Mouse (Mus musculus) lung, embryonic 16.5 days (tissue): Measurements from ENCODE around the gene AI413582. TPM values are rescaled to one million over a fixed set of nuclear protein-coding genes. Genes with fewer than 3 reads are reported as not detected.

Experiments
- ATAC-seq: fragments of 200-750 bp; cut with Nextera tagmentation; 2 replicates; pipeline ENCODE4 v1.8.0; 2017; ENCODE audit warnings: low read depth, mild to moderate bottlenecking, moderate library complexity
- H3K27ac ChIP-seq: fragments of 300-500 bp; sonication (generic); 2 replicates; pipeline ENCODE4 v1.5.1; 2014; ENCODE audit warnings: mild to moderate bottlenecking, control low read depth, low read length
- H3K27me3 ChIP-seq: fragments of 300-500 bp; sonication (generic); 2 replicates; pipeline ENCODE4 v1.6.1; 2014; ENCODE audit warnings: low read depth, low read length, mixed read lengths; ENCODE audit not compliant: control insufficient read depth, insufficient read depth
- H3K36me3 ChIP-seq: fragments of 300-500 bp; sonication (generic); 2 replicates; pipeline ENCODE4 v1.6.1; 2014; ENCODE audit warnings: low read length; ENCODE audit not compliant: control insufficient read depth, insufficient read depth
- H3K4me1 ChIP-seq: fragments of 300-500 bp; sonication (generic); replicated peaks from 2 replicates; pipeline ENCODE4 v1.6.1; 2014; ENCODE audit warnings: low read length, mixed read lengths; ENCODE audit not compliant: control insufficient read depth, insufficient read depth
- H3K4me2 ChIP-seq: fragments of 300-500 bp; sonication (generic); 2 replicates; pipeline ENCODE4 v1.6.1; 2014; ENCODE audit warnings: low read depth, low read length, control low read depth
- H3K4me3 ChIP-seq: fragments of 300-500 bp; sonication (generic); 2 replicates; pipeline ENCODE4 v1.5.1; 2014; ENCODE audit warnings: mild to moderate bottlenecking, low read length, control low read depth
- H3K9ac ChIP-seq: fragments of 300-500 bp; sonication (generic); 2 replicates; pipeline ENCODE4 v1.6.1; 2014; ENCODE audit warnings: low read length, control low read depth
- H3K9me3 ChIP-seq: fragments of 300-500 bp; sonication (generic); 2 replicates; pipeline ENCODE4 v1.6.1; 2016; ENCODE audit warnings: low read length; ENCODE audit not compliant: control insufficient read depth
- WGBS: fragments of 180-500 bp; shearing (Covaris S2); extraction: QIAGEN DNeasy Blood & Tissue Kit; methylation state at CpG from one replicate; pipeline ENCODE4 v1.1.7; 2014; 5-methylcytosine and 5-hydroxymethylcytosine counted together
- polyA plus RNA-seq: library from polyadenylated mRNA; unstranded; fragments of >200 nt; fragmentation: Nextera tagmentation; extraction: Ambion mirVana; gene quantifications from 2 replicates; pipeline ENCODE4 v1.2.1, GENCODE M21; 2015

AI413582 gene
- polyA plus RNA-seq, 1 experiment from 2014 or later: 17.6 TPM

GRCm38 (mm10) chr17:27559596-27559995, 6.0 kb downstream of the AI413582 start:
- Histone ChIP-seq H3K9ac (no peak overlapping the region), H3K27ac (no peak overlapping the region), H3K4me3 (no peak overlapping the region), H3K4me1 (peaks cover 33% of the 10 kb centered on the region), H3K9me3 (no peaks in the 10 kb centered on the region), H3K27me3 (no peaks in the 10 kb centered on the region; the same call in 1 of the 2 replicates), H3K4me2 (no peak overlapping the region), H3K36me3 (0 out of 2 replicates have a peak, but pooled peaks cover 3% of the 10 kb centered on the region)
- WGBS: 55% methylated on average over 12 of the region's 12 CpGs
- no peak for ATAC-seq

GRCm38 (mm10) chr17:27558845-27559244, 6.7 kb downstream of the AI413582 start:
- no peak overlapping the region for H3K9ac ChIP-seq
- 10% methylated on average over 5 of the region's 5 CpGs for WGBS
- ATAC-seq: no peak
- H3K4me3 ChIP-seq: peak overlapping the region; percentile 83
- H3K4me1 ChIP-seq: peaks cover 30% of the 10 kb centered on the region
- H3K36me3 ChIP-seq: 0 out of 2 replicates have a peak, but pooled peaks cover 3% of the 10 kb centered on the region
- H3K4me2 ChIP-seq: peak overlapping the region; percentile 85
- H3K27ac ChIP-seq: no peak overlapping the region
- H3K9me3 ChIP-seq: no peaks in the 10 kb centered on the region
- no peaks in the 10 kb centered on the region; the same call in 1 of the 2 replicates for H3K27me3 ChIP-seq

- Histone ChIP-seq H3K36me3 (0 out of 2 replicates have a peak, but pooled peaks cover 3% of the 10 kb centered on the region), H3K9me3 (no peaks in the 10 kb centered on the region), H3K4me2 (peak overlapping the region; percentile 85), H3K4me3 (peak overlapping the region; percentile 83), H3K27ac (no peak overlapping the region; the same call in 1 of the 2 replicates), H3K4me1 (peaks cover 30% of the 10 kb centered on the region), H3K9ac (peak overlapping the region; percentile 88), H3K27me3 (no peaks in the 10 kb centered on the region; the same call in 1 of the 2 replicates)
- no peak for ATAC-seq
- 10% methylated on average over 14 of the region's 14 CpGs for WGBS
Measured at GRCm38 (mm10) chr17:27557927-27558661, 7.5 kb downstream of the AI413582 start.

GRCm38 (mm10) chr17:27557181-27557926, 8.2 kb downstream of the AI413582 start:
- H3K4me1 ChIP-seq: peaks cover 30% of the 10 kb centered on the region
- no peaks in the 10 kb centered on the region for H3K9me3 ChIP-seq
- H3K9ac ChIP-seq: peak overlapping the region; percentile 88
- under 1% methylated on average over 52 of the region's 75 CpGs for WGBS
- peak overlapping the region; percentile 83 for H3K4me3 ChIP-seq
- H3K36me3 ChIP-seq: 0 out of 2 replicates have a peak, but pooled peaks cover 3% of the 10 kb centered on the region
- ATAC-seq: peak; percentile 10; the same call in 1 of the 2 replicates
- peak overlapping the region; percentile 85 for H3K4me2 ChIP-seq
- peak overlapping the region; percentile 98 for H3K27ac ChIP-seq
- no peaks in the 10 kb centered on the region; the same call in 1 of the 2 replicates for H3K27me3 ChIP-seq

- 0% methylated on average over 79 of the region's 79 CpGs for WGBS
- Histone ChIP-seq H3K9ac (peak within 1 kb of the TSS; percentile 88), H3K4me2 (peak within 1 kb of the TSS; percentile 85), H3K4me1 (peaks cover 25% of the 10 kb centered on the region), H3K36me3 (0 out of 2 replicates have a peak, but pooled peaks cover under 1% of the 10 kb centered on the region), H3K27ac (peak within 1 kb of the TSS; percentile 98), H3K4me3 (peak within 1 kb of the TSS; percentile 83), H3K27me3 (no peaks in the 10 kb centered on the region; the same call in 1 of the 2 replicates), H3K9me3 (no peaks in the 10 kb centered on the region)
- peak; percentile 80 for ATAC-seq
Measured at GRCm38 (mm10) chr17:27556315-27557011, 9.1 kb downstream of the AI413582 start, which contains the start of gene Hmga1. Gene Hmga1 (plus strand): TSS chr17:27556497.

GRCm38 (mm10) chr17:27555512-27556172, 9.9 kb downstream of the AI413582 start:
- Histone ChIP-seq H3K4me1 (peaks cover 25% of the 10 kb centered on the region), H3K9me3 (no peaks in the 10 kb centered on the region), H3K4me3 (peak overlapping the region; percentile 83), H3K9ac (peak overlapping the region; percentile 88), H3K27ac (peak overlapping the region; percentile 98), H3K36me3 (no peaks in the 10 kb centered on the region), H3K27me3 (no peaks in the 10 kb centered on the region; the same call in 1 of the 2 replicates), H3K4me2 (peak overlapping the region; percentile 85)
- peak; percentile 69 for ATAC-seq
- WGBS: 0% methylated on average over 41 of the region's 55 CpGs

GRCm38 (mm10) chr17:27555075-27555511, 10.5 kb downstream of the AI413582 start:
- Histone ChIP-seq H3K4me3 (peak overlapping the region; percentile 83), H3K36me3 (no peaks in the 10 kb centered on the region), H3K9ac (peak overlapping the region; percentile 88), H3K27me3 (no peaks in the 10 kb centered on the region; the same call in 1 of the 2 replicates), H3K27ac (peak overlapping the region; percentile 98), H3K4me1 (peaks cover 25% of the 10 kb centered on the region), H3K9me3 (no peaks in the 10 kb centered on the region), H3K4me2 (peak overlapping the region; percentile 85)
- 0% methylated on average over 25 of the region's 39 CpGs for WGBS
- ATAC-seq: peak; percentile 56
